Mouse (Mus musculus): ENCODE measurements around the gene Ankrd13b. TPM values are rescaled to one million over a fixed set of nuclear protein-coding genes. Genes with fewer than 3 reads are reported as not detected.
A peak's percentile ranks its signal among the peaks of the same experiment; 100 is the strongest.
"Not testable (repeated sequence)": the region's sequence is repeated elsewhere in the genome, so short reads cannot be mapped to it uniquely, and the experiment has no call there.

The Ankrd13b gene
- polyA plus RNA-seq (2014; fragmentation: Nextera tagmentation; extraction: Ambion mirVana), result 12.1 and 12.9 TPM in 2 replicates

- no peak for TF ChIP-seq CTCF (IDR thresholded peaks at IDR 0.05; ENCODE audit: low read depth)
- H3K27ac ChIP-seq (ENCODE audit: low read depth), result peak within 1 kb of the TSS; percentile 54; the same call in 1 of the 2 replicates
- H3K9me3 ChIP-seq (ENCODE audit: low read depth, low read length), result no peaks in the 10 kb centered on the region
- H3K27me3 ChIP-seq (ENCODE audit: insufficient read depth, low read length), result no peaks in the 10 kb centered on the region
- DNase-seq (peak; percentile 87), ATAC-seq (ENCODE audit: insufficient read depth) (peak; percentile 23)
- H3K4me1 ChIP-seq (ENCODE audit: insufficient read depth), result peaks cover 33% of the 10 kb centered on the region
- H3K4me2 ChIP-seq, result peak within 1 kb of the TSS; percentile 80
- peak within 1 kb of the TSS; percentile 88 for H3K9ac ChIP-seq
- H3K36me3 ChIP-seq (ENCODE audit: insufficient read depth), result no peaks in the 10 kb centered on the region
- WGBS, result under 1% methylated on average over 78 of the region's 87 CpGs
- H3K4me3 ChIP-seq (ENCODE audit: low read depth, low read length), result peak within 1 kb of the TSS; percentile 84
These were observed at the start of gene Ankrd13b for GRCm38 (mm10) chr11:77489591-77490235. TSS of gene Ankrd13b (minus strand) at chr11:77489678.

GRCm38 (mm10) chr11:77532202-77532846, 42.8 kb upstream of the Ankrd13b start:
- H3K4me1 ChIP-seq (ENCODE audit: insufficient read depth), result no peaks in the 10 kb centered on the region
- no peak overlapping the region for H3K4me2 ChIP-seq
- H3K27ac ChIP-seq (ENCODE audit: low read depth), result no peak overlapping the region
- H3K4me3 ChIP-seq (ENCODE audit: low read depth, low read length), result no peak overlapping the region
- WGBS, result 80% methylated on average over 4 of the region's 4 CpGs
- H3K27me3 ChIP-seq (ENCODE audit: insufficient read depth, low read length), result no peaks in the 10 kb centered on the region
- DNase-seq (no peak), ATAC-seq (ENCODE audit: insufficient read depth) (no peak)
- H3K9ac ChIP-seq, result no peak overlapping the region
- TF ChIP-seq CTCF (IDR thresholded peaks at IDR 0.05; ENCODE audit: low read depth), result no peak
- no peaks in the 10 kb centered on the region for H3K9me3 ChIP-seq (ENCODE audit: low read depth, low read length)
- H3K36me3 ChIP-seq (ENCODE audit: insufficient read depth), result peaks cover 25% of the 10 kb centered on the region

GRCm38 (mm10) chr11:77530862-77531261, 41.4 kb upstream of the Ankrd13b start:
- WGBS, result 76% methylated on average over 2 of the region's 2 CpGs
- no peak overlapping the region for H3K4me2 ChIP-seq
- ATAC-seq (ENCODE audit: insufficient read depth), result no peak

GRCm38 (mm10) chr11:77529644-77530043, 40.2 kb upstream of the Ankrd13b start:
- Histone ChIP-seq H3K9ac (no peak overlapping the region), H3K4me3 (ENCODE audit: low read depth, low read length) (no peak overlapping the region)

More at GRCm38 (mm10) chr11:77530862-77531261, 41.4 kb upstream of the Ankrd13b start:
- no peak overlapping the region for H3K9ac ChIP-seq
- no peaks in the 10 kb centered on the region for H3K9me3 ChIP-seq (ENCODE audit: low read depth, low read length)
- no peak overlapping the region for H3K4me3 ChIP-seq (ENCODE audit: low read depth, low read length)
- H3K4me1 ChIP-seq (ENCODE audit: insufficient read depth), result no peaks in the 10 kb centered on the region
- H3K27me3 ChIP-seq (ENCODE audit: insufficient read depth, low read length), result no peaks in the 10 kb centered on the region
- H3K27ac ChIP-seq (ENCODE audit: low read depth), result no peak overlapping the region
- no peak for DNase-seq
- TF ChIP-seq CTCF (IDR thresholded peaks at IDR 0.05; ENCODE audit: low read depth), result no peak
- peaks cover 13% of the 10 kb centered on the region for H3K36me3 ChIP-seq (ENCODE audit: insufficient read depth)

GRCm38 (mm10) chr11:77528420-77528819, 38.9 kb upstream of the Ankrd13b start:
- 86% methylated on average over 3 of the region's 3 CpGs for WGBS
- H3K36me3 ChIP-seq (ENCODE audit: insufficient read depth); DNase-seq; H3K4me3 ChIP-seq (ENCODE audit: low read depth, low read length); H3K4me1 ChIP-seq (ENCODE audit: insufficient read depth); H3K4me2 ChIP-seq; H3K9ac ChIP-seq; H3K27ac ChIP-seq (ENCODE audit: low read depth); H3K9me3 ChIP-seq (ENCODE audit: low read depth, low read length); ATAC-seq (ENCODE audit: insufficient read depth); H3K27me3 ChIP-seq (ENCODE audit: insufficient read depth, low read length): not testable (repeated sequence)

More at GRCm38 (mm10) chr11:77529644-77530043, 40.2 kb upstream of the Ankrd13b start:
- Histone ChIP-seq H3K4me1 (ENCODE audit: insufficient read depth) (no peaks in the 10 kb centered on the region), H3K4me2 (no peak overlapping the region), H3K27ac (ENCODE audit: low read depth) (no peak overlapping the region), H3K9me3 (ENCODE audit: low read depth, low read length) (no peaks in the 10 kb centered on the region), H3K27me3 (ENCODE audit: insufficient read depth, low read length) (no peaks in the 10 kb centered on the region), H3K36me3 (ENCODE audit: insufficient read depth) (peaks cover 8% of the 10 kb centered on the region)
- no peak for ATAC-seq (ENCODE audit: insufficient read depth)
- no peak for TF ChIP-seq CTCF (IDR thresholded peaks at IDR 0.05; ENCODE audit: low read depth)
- WGBS, result 76% methylated on average over 3 of the region's 3 CpGs
- DNase-seq, result no peak

GRCm38 (mm10) chr11:77525804-77526486, 36.5 kb upstream of the Ankrd13b start:
- Histone ChIP-seq H3K4me3 (ENCODE audit: low read depth, low read length) (no peak overlapping the region), H3K27ac (ENCODE audit: low read depth) (no peak overlapping the region), H3K9ac (no peak overlapping the region), H3K4me1 (ENCODE audit: insufficient read depth) (no peaks in the 10 kb centered on the region), H3K36me3 (ENCODE audit: insufficient read depth) (no peaks in the 10 kb centered on the region), H3K4me2 (no peak overlapping the region), H3K9me3 (ENCODE audit: low read depth, low read length) (no peaks in the 10 kb centered on the region), H3K27me3 (ENCODE audit: insufficient read depth, low read length) (no peaks in the 10 kb centered on the region)
- WGBS, result 76% methylated on average over 3 of the region's 3 CpGs
- no peak for ATAC-seq (ENCODE audit: insufficient read depth)
- DNase-seq, result no peak
- TF ChIP-seq CTCF (IDR thresholded peaks at IDR 0.05; ENCODE audit: low read depth), result no peak

All from lung, embryonic 14.5 days (tissue).